Mouse (Mus musculus) limb, embryonic 14.5 days (tissue): ENCODE measurements around the gene Sdccag8. TPM values are rescaled to one million over a fixed set of nuclear protein-coding genes. Genes with fewer than 3 reads are reported as not detected.

Experiments used
- ATAC-seq: fragments of 200-750 bp; cut with Nextera tagmentation; 2 replicates; pipeline ENCODE4 v1.8.0; 2017; ENCODE audit warnings: low read depth, moderate number of reproducible peaks, moderate TSS enrichment; ENCODE audit not compliant: low FRiP score
- DNase-seq: peaks from one replicate; pipeline ENCODE4 v3.0.0-alpha.2; 2015; ENCODE audit warnings: low spot score
- H3K27ac ChIP-seq: fragments of 300-500 bp; sonication (generic); replicated peaks from 2 replicates; pipeline ENCODE4 v1.5.1; 2014; ENCODE audit warnings: low read depth, mild to moderate bottlenecking, low read length, moderate library complexity, mixed read lengths
- H3K27me3 ChIP-seq: fragments of 300-500 bp; sonication (generic); 2 replicates; pipeline ENCODE4 v1.6.1; 2014; ENCODE audit warnings: low read length, mixed read lengths; ENCODE audit not compliant: control insufficient read depth, insufficient read depth
- H3K36me3 ChIP-seq: fragments of 300-500 bp; sonication (generic); 2 replicates; pipeline ENCODE4 v1.6.1; 2014; ENCODE audit warnings: mild to moderate bottlenecking, low read length, moderate library complexity, mixed read lengths; ENCODE audit not compliant: control insufficient read depth, insufficient read depth
- H3K4me1 ChIP-seq: fragments of 300-500 bp; sonication (generic); 2 replicates; pipeline ENCODE4 v1.6.1; 2014; ENCODE audit warnings: antibody characterized with exemption, low read length, mixed read lengths; ENCODE audit not compliant: control insufficient read depth, insufficient read depth
- H3K4me2 ChIP-seq: fragments of 300-500 bp; sonication (generic); replicated peaks from 2 replicates; pipeline ENCODE4 v1.6.1; 2014; ENCODE audit warnings: low read depth, mild to moderate bottlenecking, low read length, moderate library complexity; ENCODE audit not compliant: severe bottlenecking
- H3K4me3 ChIP-seq: fragments of 300-500 bp; sonication (generic); replicated peaks from 2 replicates; pipeline ENCODE4 v1.5.1; 2014; ENCODE audit warnings: low read length
- H3K9ac ChIP-seq: fragments of 300-500 bp; sonication (generic); 2 replicates; pipeline ENCODE4 v1.6.1; 2014; ENCODE audit warnings: mild to moderate bottlenecking, low read depth, low read length, moderate library complexity; ENCODE audit not compliant: severe bottlenecking
- H3K9me3 ChIP-seq: fragments of 300-500 bp; sonication (generic); 2 replicates; pipeline ENCODE4 v1.6.1; 2016; ENCODE audit warnings: low read length; ENCODE audit not compliant: control insufficient read depth
- POLR2A ChIP-seq: fragments of 200-500 bp; IDR thresholded peaks from 2 replicates; pipeline ENCODE4 v1.8.0; 2012; ENCODE audit warnings: inconsistent platforms, mild to moderate bottlenecking, moderate library complexity, borderline replicate concordance; ENCODE audit not compliant: insufficient read depth, insufficient read length; ENCODE audit errors: extremely low read depth
- WGBS: fragments of 180-500 bp; shearing (Covaris S2); extraction: QIAGEN DNeasy Blood & Tissue Kit; methylation state at CpG from one replicate; pipeline ENCODE4 v1.1.7; 2014; 5-methylcytosine and 5-hydroxymethylcytosine counted together
- polyA plus RNA-seq, 2 experiments: library from polyadenylated mRNA; depleted of rRNA in 1 of 2; stranded (reverse) in 1 of 2; unstranded in 1 of 2; fragments of >200 nt; fragmentation: Nextera tagmentation in 1 of 2; extraction: Ambion mirVana in 1 of 2; gene quantifications; 2 replicates each; pipeline versions ENCODE4 v1.2.1 to v1.2.3; 2012 to 2014

Gene Sdccag8
- polyA plus RNA-seq, 2 experiments, result 8.5 to 15.8 TPM

DNA sequence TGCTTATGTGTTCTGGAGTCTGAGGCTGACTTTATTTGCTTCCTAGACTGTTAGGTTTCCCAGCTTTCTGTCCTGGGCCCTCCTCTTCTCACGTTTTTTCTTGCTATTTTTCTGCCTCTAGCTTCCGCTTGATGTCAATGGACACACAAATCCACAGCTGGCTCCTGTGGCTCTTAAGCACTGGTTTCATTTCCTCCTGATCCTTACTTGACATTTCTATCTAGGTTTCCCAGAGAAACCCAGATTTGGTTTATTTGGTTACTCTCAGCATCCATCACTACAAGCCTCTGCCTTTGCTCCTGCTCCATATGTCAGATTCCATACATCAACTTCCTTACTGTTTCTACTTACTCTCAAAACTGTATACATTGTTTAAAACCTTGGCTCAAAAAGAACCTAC is 232.5 kb downstream of the Sdccag8 start:
- WGBS, result 84% methylated on average over 2 of the region's 2 CpGs
- Histone ChIP-seq H3K9ac (no peak overlapping the region), H3K36me3 (0 out of 2 replicates have a peak, but pooled peaks cover 3% of the 10 kb centered on the region), H3K27ac (no peak overlapping the region), H3K4me1 (no peaks in the 10 kb centered on the region), H3K27me3 (no peaks in the 10 kb centered on the region), H3K9me3 (no peaks in the 10 kb centered on the region), H3K4me2 (no peak overlapping the region), H3K4me3 (no peak overlapping the region)
- ATAC-seq (no peak), DNase-seq (no peak)
- no peak for TF ChIP-seq POLR2A

DNA sequence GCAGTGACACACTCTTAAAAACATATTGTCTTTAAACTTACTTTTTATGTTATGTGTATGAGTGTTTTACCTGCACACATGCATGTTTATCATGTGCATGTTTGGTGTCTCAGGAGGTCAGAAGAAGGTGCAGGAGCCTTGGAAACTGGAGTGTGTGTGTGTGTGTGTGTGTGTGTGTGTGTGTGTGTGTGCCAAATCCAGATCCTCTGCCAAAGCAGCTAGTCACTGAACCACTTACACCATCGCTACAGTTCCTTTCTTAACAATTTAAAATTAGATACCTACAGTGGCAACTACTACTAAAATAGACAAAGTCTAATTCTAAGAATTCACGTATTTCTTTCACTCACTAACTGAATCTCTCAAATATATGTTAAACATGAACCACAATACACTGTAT is 234.3 kb downstream of the Sdccag8 start:
- no peaks in the 10 kb centered on the region for H3K9me3 ChIP-seq
- TF ChIP-seq POLR2A, result no peak
- DNase-seq (no peak), ATAC-seq (no peak)
- no peaks in the 10 kb centered on the region for H3K4me1 ChIP-seq
- no peak overlapping the region for H3K4me2 ChIP-seq
- H3K36me3 ChIP-seq, result 0 out of 2 replicates have a peak, but pooled peaks cover 3% of the 10 kb centered on the region
- no peak overlapping the region for H3K27ac ChIP-seq
- WGBS, result 90% methylated on average over 2 of the region's 2 CpGs
- no peak overlapping the region for H3K4me3 ChIP-seq
- H3K9ac ChIP-seq, result no peak overlapping the region
- no peaks in the 10 kb centered on the region for H3K27me3 ChIP-seq

DNA sequence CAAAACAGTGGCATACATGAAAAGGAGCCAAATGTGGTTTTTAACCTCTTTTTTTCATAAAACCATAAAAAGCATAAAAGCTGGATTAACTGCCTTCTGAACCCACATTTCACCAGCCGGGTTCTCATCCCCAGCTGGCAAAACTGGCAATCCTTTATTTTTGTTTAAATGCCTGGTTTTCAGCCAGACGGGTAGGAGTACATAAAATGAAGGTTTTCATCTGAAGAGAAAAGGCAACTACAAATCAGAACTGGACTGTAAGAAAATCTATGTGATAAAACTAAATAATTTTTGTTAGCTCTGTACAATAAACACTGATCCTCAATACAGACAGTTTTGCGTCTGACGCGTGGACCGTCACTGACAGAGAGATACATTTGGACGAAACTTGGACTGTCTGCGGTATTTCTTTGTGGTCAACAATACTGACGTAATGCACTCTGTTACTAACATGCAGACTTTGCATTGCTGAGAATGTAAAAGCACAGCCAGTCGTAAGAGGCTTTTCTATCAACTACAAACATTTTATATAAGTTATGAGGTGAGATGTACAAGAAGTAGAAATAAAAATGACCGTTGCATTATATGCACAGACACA is 237.0 kb downstream of the Sdccag8 start:
- 72% methylated on average over 11 of the region's 11 CpGs for WGBS

DNA sequence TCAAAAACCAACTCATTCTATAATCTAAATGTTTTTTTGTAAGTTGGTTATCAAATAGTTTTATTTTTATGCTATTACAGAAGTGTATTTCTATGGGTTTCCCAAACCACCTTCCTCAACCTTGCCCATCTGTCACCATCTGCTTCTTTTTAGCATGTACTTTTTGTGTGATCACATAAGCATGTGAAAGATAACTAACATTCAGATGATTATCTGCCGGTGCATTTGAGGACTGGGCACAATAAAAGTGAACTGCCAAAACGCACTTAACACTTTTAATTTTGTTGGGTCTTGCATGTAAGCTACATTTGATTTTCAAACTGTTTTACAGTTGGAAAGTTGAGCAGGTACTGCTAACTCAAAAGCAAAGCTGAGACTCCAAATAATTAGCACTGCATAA is 240.4 kb downstream of the Sdccag8 start:
- Histone ChIP-seq H3K4me3 (no peak overlapping the region), H3K9me3 (no peaks in the 10 kb centered on the region), H3K4me2 (no peak overlapping the region), H3K27me3 (no peaks in the 10 kb centered on the region), H3K4me1 (no peaks in the 10 kb centered on the region), H3K27ac (no peak overlapping the region), H3K36me3 (0 out of 2 replicates have a peak, but pooled peaks cover 5% of the 10 kb centered on the region), H3K9ac (no peak overlapping the region)
- TF ChIP-seq POLR2A, result no peak
- DNase-seq (no peak), ATAC-seq (no peak)
- WGBS, result 63% methylated on average over 2 of the region's 2 CpGs

More for the DNA sequence above, 237.0 kb downstream of the Sdccag8 start:
- Histone ChIP-seq H3K4me3 (no peak overlapping the region), H3K27ac (no peak overlapping the region), H3K4me2 (no peak overlapping the region), H3K36me3 (0 out of 2 replicates have a peak, but pooled peaks cover 3% of the 10 kb centered on the region), H3K9me3 (no peaks in the 10 kb centered on the region), H3K27me3 (no peaks in the 10 kb centered on the region), H3K9ac (no peak overlapping the region), H3K4me1 (no peaks in the 10 kb centered on the region)
- DNase-seq, result no peak
- no peak for ATAC-seq
- TF ChIP-seq POLR2A, result no peak

DNA sequence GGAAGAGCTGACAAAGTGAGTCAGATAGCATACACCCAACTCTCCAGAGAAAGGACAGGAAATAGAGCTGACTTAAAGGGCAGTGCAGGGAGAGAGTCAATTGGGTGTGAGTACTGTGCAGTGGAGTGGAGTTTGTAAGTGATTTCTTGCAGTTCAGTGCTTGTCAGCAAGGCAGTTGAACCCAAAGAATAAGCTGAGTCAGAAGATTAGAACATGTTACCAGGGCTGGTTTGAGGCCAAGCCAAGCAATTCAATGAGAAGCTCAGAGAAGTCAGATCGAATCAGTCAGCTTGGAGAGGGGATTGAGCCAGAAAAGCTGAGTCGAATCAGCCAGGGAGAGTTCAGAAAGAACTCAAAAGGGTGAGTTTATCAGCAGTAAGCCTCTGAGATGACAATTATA is 247.3 kb downstream of the Sdccag8 start:
- TF ChIP-seq POLR2A, result no peak
- no peak for ATAC-seq

DNA sequence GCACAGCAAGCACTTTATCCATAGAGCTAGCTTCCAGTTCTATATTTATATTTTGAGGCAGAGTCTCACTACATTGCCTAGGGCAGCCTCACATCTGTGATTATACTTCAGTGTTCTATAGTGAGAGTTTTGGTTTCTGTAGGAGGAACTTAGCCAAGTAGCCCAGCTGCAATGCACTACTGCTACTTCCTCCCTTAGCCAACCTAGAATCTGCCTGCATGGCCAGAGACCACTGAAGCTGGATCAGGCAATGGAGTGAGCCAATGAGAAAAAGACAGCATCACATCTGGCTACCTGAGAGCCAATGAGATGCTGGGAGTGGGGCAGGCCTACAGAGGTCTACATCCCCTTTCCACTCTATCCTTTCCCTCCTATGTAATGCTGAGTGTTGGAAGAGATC is 251.3 kb downstream of the Sdccag8 start:
- no peaks in the 10 kb centered on the region for H3K4me1 ChIP-seq
- H3K4me2 ChIP-seq, result no peak overlapping the region
- DNase-seq (no peak), ATAC-seq (no peak)
- no peak overlapping the region for H3K9ac ChIP-seq
- H3K27me3 ChIP-seq, result no peaks in the 10 kb centered on the region
- TF ChIP-seq POLR2A, result no peak
- no peak overlapping the region for H3K27ac ChIP-seq
- no peak overlapping the region for H3K4me3 ChIP-seq
- peaks cover 6% of the 10 kb centered on the region for H3K36me3 ChIP-seq
- H3K9me3 ChIP-seq, result no peaks in the 10 kb centered on the region

More for the DNA sequence above, 247.3 kb downstream of the Sdccag8 start:
- no peak overlapping the region for H3K27ac ChIP-seq
- no peak overlapping the region for H3K4me3 ChIP-seq
- H3K4me2 ChIP-seq, result no peak overlapping the region
- H3K9me3 ChIP-seq, result no peaks in the 10 kb centered on the region
- no peak for DNase-seq
- no peak overlapping the region for H3K9ac ChIP-seq
- 91% methylated on average over 2 of the region's 2 CpGs for WGBS
- H3K36me3 ChIP-seq, result peaks cover 9% of the 10 kb centered on the region
- no peaks in the 10 kb centered on the region for H3K27me3 ChIP-seq
- H3K4me1 ChIP-seq, result no peaks in the 10 kb centered on the region
